Mouse (Mus musculus): Measurements from ENCODE around the gene Shc4. TPM values are rescaled to one million over a fixed set of nuclear protein-coding genes. Genes with fewer than 3 reads are reported as not detected.

The Shc4 gene
- total RNA-seq, 2 experiments from 2014 or later, result 4.1 to 4.2 TPM

- TF ChIP-seq CTCF (conservative IDR thresholded peaks at IDR 0.05), result no peak
- peak; percentile 80 to 85 for DNase-seq (ENCODE audit: low spot score in 2 of 2)
Measured at GRCm38 (mm10) chr2:125672957-125673631, 50.9 kb downstream of the Shc4 start, which contains the start of gene Eid1. Gene Eid1, plus strand, starts transcription at chr2:125673095.

DNA sequence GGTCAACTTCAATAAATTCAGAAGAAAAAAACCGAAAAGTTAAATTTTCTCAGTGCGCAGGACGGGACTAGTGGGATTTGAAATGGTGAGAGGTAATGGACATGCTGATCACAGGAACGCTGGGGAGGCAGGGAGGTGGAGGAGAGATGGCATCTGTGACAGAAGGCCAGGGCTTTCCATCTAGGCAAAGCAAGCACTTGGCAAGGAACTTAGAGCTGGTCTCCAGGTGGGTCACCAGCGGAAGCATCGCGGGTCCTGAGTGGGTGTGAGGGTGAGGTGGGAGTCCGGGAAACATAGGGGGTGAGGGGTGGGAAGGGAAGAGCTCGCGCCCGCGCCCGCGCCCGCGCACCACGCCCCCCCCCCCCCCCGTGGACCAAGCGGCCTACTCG is 51.4 kb downstream of the Shc4 start:
- peak overlapping the region; percentile 80 for H3K4me3 ChIP-seq
- no peak for TF ChIP-seq CTCF (conservative IDR thresholded peaks at IDR 0.05)
- peak overlapping the region; percentile 98 for H3K27ac ChIP-seq
- no peak for DNase-seq (ENCODE audit: low spot score in 2 of 2)

More at GRCm38 (mm10) chr2:125672957-125673631, 50.9 kb downstream of the Shc4 start, which contains the start of gene Eid1:
- Histone ChIP-seq H3K4me3 (peak within 1 kb of the TSS; percentile 80), H3K27ac (peak within 1 kb of the TSS; percentile 98)

DNA sequence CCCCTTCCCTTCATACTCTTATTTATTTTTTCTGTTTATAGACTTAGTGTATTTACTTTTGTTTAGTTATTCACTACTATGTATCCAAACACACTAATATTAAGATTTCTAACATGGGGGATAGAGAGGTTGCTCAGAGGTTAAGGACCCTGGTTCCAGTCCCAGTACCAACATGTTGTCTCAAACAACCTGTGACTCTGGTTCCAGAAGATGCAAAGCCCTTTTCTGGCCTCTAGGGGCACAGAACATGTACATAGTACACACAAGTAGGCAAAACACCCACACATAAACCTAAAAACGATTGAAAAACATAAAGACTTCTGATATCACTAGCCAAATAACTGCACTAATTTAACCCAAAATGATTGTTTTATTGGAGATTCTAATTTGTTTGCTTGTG is 53.1 kb downstream of the Shc4 start:
- H3K27ac ChIP-seq, result no peak overlapping the region
- peak; percentile 65 for TF ChIP-seq CTCF (conservative IDR thresholded peaks at IDR 0.05)
- no peak overlapping the region for H3K4me3 ChIP-seq
- no peak for DNase-seq (ENCODE audit: low spot score in 2 of 2)

GRCm38 (mm10) chr2:125667721-125668120 is 56.2 kb downstream of the Shc4 start:
- TF ChIP-seq CTCF (conservative IDR thresholded peaks at IDR 0.05), result no peak
- DNase-seq (ENCODE audit: low spot score in 2 of 2), result no peak
- Histone ChIP-seq H3K27ac (no peak overlapping the region), H3K4me3 (no peak overlapping the region)

DNA sequence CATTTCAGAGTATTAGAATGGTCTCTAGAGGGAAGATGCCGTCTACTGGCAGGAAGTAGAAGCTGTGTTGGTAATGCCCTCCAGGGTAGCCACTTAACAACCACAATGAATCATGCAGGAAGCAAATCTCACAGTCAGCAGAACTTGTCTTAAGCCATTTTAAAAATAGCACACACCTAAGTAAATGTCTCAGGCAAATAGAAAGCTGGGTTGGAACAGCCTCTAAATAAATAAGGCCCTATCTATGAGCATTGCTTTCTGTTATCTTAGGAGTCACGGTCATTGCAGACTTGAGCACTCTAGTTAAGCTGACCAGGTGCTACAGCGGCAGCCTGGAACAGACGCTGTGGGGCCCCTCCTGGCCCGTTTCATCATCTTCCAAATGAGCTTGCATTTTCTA is 56.8 kb downstream of the Shc4 start:
- no peak for DNase-seq (ENCODE audit: low spot score in 2 of 2)
- no peak overlapping the region for H3K27ac ChIP-seq
- H3K4me3 ChIP-seq, result no peak overlapping the region
- 0 out of 2 replicates have a peak, but pooled peaks have one; percentile 9 for TF ChIP-seq CTCF (conservative IDR thresholded peaks at IDR 0.05)

DNA sequence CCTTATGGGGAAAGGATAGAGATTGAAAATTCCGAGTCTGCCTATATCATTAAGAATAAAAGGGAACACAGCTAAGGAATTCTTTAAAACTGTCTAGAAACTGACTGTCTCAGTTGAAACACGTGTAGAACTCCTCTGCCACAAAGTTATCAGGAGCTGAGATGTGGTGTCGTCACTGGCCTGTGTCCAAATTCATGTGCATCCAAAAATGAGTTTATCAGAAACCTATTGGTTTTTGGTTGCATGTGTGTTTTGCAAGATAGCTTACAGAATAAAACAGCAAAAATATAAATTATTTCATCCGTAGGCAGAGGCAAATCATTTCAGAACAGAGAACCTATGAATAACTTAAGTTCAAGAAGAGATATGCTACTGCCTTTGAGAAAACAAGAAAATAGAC is 57.3 kb downstream of the Shc4 start:
- H3K4me3 ChIP-seq, result no peak overlapping the region
- DNase-seq (ENCODE audit: low spot score in 2 of 2), result no peak
- no peak overlapping the region for H3K27ac ChIP-seq
- TF ChIP-seq CTCF (conservative IDR thresholded peaks at IDR 0.05), result no peak

GRCm38 (mm10) chr2:125665909-125666308 is 58.0 kb downstream of the Shc4 start:
- no peak for DNase-seq (ENCODE audit: low spot score in 2 of 2)
- no peak overlapping the region for H3K4me3 ChIP-seq
- no peak for TF ChIP-seq CTCF (conservative IDR thresholded peaks at IDR 0.05)
- no peak overlapping the region for H3K27ac ChIP-seq

DNA sequence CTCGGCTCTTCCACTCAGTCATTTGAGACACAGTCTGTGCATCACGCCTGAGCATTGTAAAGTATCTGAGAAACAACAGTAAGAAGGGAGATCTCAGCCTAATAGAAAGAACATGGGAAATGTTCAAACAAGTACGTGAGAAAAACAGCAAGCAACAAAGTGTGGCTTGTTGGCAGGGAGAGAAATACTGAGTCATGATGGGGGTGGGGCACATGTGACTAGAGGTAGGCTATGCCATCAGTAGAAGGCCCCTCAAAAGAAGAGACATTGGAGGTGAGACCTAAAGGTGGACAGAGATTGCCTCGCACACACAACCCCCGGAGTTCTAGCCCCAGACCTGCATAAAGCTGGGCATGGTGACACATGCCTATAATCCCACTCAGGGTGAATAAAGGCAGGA is 58.7 kb downstream of the Shc4 start:
- TF ChIP-seq CTCF (conservative IDR thresholded peaks at IDR 0.05), result no peak
- no peak for DNase-seq (ENCODE audit: low spot score in 2 of 2)
- no peak overlapping the region for H3K4me3 ChIP-seq
- no peak overlapping the region for H3K27ac ChIP-seq

GRCm38 (mm10) chr2:125662517-125662916 is 61.4 kb downstream of the Shc4 start:
- DNase-seq (ENCODE audit: low spot score in 2 of 2), result no peak
- TF ChIP-seq CTCF (conservative IDR thresholded peaks at IDR 0.05), result no peak
- Histone ChIP-seq H3K4me3 (no peak overlapping the region), H3K27ac (no peak overlapping the region)

GRCm38 (mm10) chr2:125661156-125661555 is 62.8 kb downstream of the Shc4 start:
- H3K27ac ChIP-seq, result no peak overlapping the region
- H3K4me3 ChIP-seq, result no peak overlapping the region
- DNase-seq (ENCODE audit: low spot score in 2 of 2), result no peak
- TF ChIP-seq CTCF (conservative IDR thresholded peaks at IDR 0.05), result no peak

- Histone ChIP-seq H3K4me3 (no peak overlapping the region; the same call in 1 of the 2 replicates), H3K27ac (no peak overlapping the region)
- no peak for TF ChIP-seq CTCF (conservative IDR thresholded peaks at IDR 0.05)
- DNase-seq (ENCODE audit: low spot score in 2 of 2), result no peak
Measured at GRCm38 (mm10) chr2:125660537-125661130, 63.3 kb downstream of the Shc4 start.

GRCm38 (mm10) chr2:125659823-125660536 is 64.0 kb downstream of the Shc4 start:
- Histone ChIP-seq H3K27ac (no peak overlapping the region), H3K4me3 (peak overlapping the region; percentile 5; the same call in 1 of the 2 replicates)
- peak; percentile 71 to 89 for DNase-seq (ENCODE audit: low spot score in 2 of 2)
- TF ChIP-seq CTCF (conservative IDR thresholded peaks at IDR 0.05), result peak; percentile 91

DNA sequence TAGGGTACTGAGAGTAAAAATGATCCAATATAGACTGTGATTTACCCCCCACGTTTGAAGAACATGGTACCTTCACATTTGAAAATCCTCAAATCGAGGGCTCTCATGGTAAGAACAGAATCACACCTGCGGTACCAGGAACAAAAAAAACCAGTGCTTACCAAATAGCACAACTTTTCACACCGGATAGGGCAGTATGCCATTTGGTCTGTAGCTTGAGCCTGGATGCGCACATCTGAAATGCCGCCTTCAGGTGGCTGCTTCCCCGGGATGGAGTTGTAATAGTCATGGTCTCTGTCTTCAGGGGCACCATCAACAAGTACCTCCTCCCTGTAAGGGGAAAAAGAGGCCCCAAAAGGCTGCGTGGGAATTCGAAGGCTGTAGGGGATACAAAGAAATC is 68.6 kb downstream of the Shc4 start:
- DNase-seq (ENCODE audit: low spot score in 2 of 2), result no peak
- H3K4me3 ChIP-seq, result no peak overlapping the region
- TF ChIP-seq CTCF (conservative IDR thresholded peaks at IDR 0.05), result no peak
- no peak overlapping the region for H3K27ac ChIP-seq

Data from layer of hippocampus, adult 2 months (tissue).